Mouse (Mus musculus) cerebellum, adult 2 months (tissue): Measurements from ENCODE around the gene Peli1. TPM values are rescaled to one million over a fixed set of nuclear protein-coding genes. Genes with fewer than 3 reads are reported as not detected.

Source experiments
- DNase-seq, 2 experiments: peaks; one replicate each; pipeline ENCODE4 v3.0.0; 2021
- H3K27ac ChIP-seq: fragments of 200-500 bp; 2 replicates; pipeline ENCODE4 v1.5.1; 2012; ENCODE audit warnings: low read length, control low read depth, inconsistent platforms; ENCODE audit not compliant: insufficient read depth
- H3K27me3 ChIP-seq: fragments of 200-500 bp; 2 replicates; pipeline ENCODE4 v1.6.1; 2012; ENCODE audit warnings: inconsistent platforms, mild to moderate bottlenecking, low read length, moderate library complexity; ENCODE audit not compliant: control insufficient read depth, insufficient read depth
- H3K4me1 ChIP-seq: fragments of 200-500 bp; 2 replicates; pipeline ENCODE4 v1.6.1; 2011; ENCODE audit warnings: low read length; ENCODE audit not compliant: control insufficient read depth, insufficient read depth
- H3K4me3 ChIP-seq: fragments of 200-500 bp; replicated peaks from 2 replicates; pipeline ENCODE3; 2011; ENCODE audit warnings: mild to moderate bottlenecking, low read depth, low read length, control low read depth; ENCODE audit not compliant: insufficient read depth
- CTCF ChIP-seq: fragments of 200-500 bp; IDR thresholded peaks from 2 replicates; pipeline ENCODE4 v1.5.1; 2011; ENCODE audit warnings: low read depth, mild to moderate bottlenecking, control low read depth, low read length, moderate library complexity, borderline replicate concordance; ENCODE audit not compliant: insufficient read depth
- POLR2A ChIP-seq: fragments of 200-500 bp; IDR thresholded peaks from 2 replicates; pipeline ENCODE4 v1.6.1; 2011; ENCODE audit warnings: low read length, control low read depth, borderline replicate concordance; ENCODE audit not compliant: insufficient read depth
- WGBS: fragments of 180-500 bp; shearing (Covaris S2); methylation state at CpG from one replicate; pipeline ENCODE4 v1.1.7; 2018; 5-methylcytosine and 5-hydroxymethylcytosine counted together
- polyA plus RNA-seq: library from polyadenylated mRNA; depleted of rRNA; stranded (reverse); fragments of >200 nt; gene quantifications from 2 replicates; pipeline ENCODE4 v1.2.3, GENCODE M21; 2012

The Peli1 gene
- polyA plus RNA-seq, 1 experiment = 23.7 TPM

- no peak overlapping the region for H3K4me3 ChIP-seq
- 60% methylated on average over 2 of the region's 2 CpGs for WGBS
- no peak for DNase-seq
Measured at GRCm38 (mm10) chr11:21109279-21109678, 18.2 kb downstream of the Peli1 start.

GRCm38 (mm10) chr11:21114516-21114915 is 23.4 kb downstream of the Peli1 start:
- no peak overlapping the region for H3K27ac ChIP-seq
- DNase-seq = no peak
- TF ChIP-seq POLR2A (no peak), CTCF (no peak)
- WGBS = 90% methylated on average over 2 of the region's 2 CpGs
- no peaks in the 10 kb centered on the region for H3K27me3 ChIP-seq
- no peak overlapping the region for H3K4me3 ChIP-seq
- H3K4me1 ChIP-seq = no peaks in the 10 kb centered on the region

More at GRCm38 (mm10) chr11:21109279-21109678, 18.2 kb downstream of the Peli1 start:
- Histone ChIP-seq H3K4me1 (peaks cover 6% of the 10 kb centered on the region), H3K27ac (no peak overlapping the region), H3K27me3 (no peaks in the 10 kb centered on the region)
- no peak for TF ChIP-seq CTCF
- no peak for TF ChIP-seq POLR2A

- H3K27ac ChIP-seq = no peak overlapping the region
- H3K4me1 ChIP-seq = no peaks in the 10 kb centered on the region
- no peak for DNase-seq
- H3K27me3 ChIP-seq = no peaks in the 10 kb centered on the region
- no peak for TF ChIP-seq POLR2A
- no peak for TF ChIP-seq CTCF
- no peak overlapping the region for H3K4me3 ChIP-seq
Measured at GRCm38 (mm10) chr11:21115804-21116203, 24.7 kb downstream of the Peli1 start.

- DNase-seq = no peak
- Histone ChIP-seq H3K27ac (no peak overlapping the region), H3K4me3 (no peak overlapping the region), H3K27me3 (no peaks in the 10 kb centered on the region), H3K4me1 (no peaks in the 10 kb centered on the region)
- WGBS = 87% methylated on average over 3 of the region's 3 CpGs
- TF ChIP-seq CTCF (no peak), POLR2A (no peak)
Measured at GRCm38 (mm10) chr11:21116623-21117295, 25.7 kb downstream of the Peli1 start.

- H3K4me1 ChIP-seq = no peaks in the 10 kb centered on the region
- no peak overlapping the region for H3K27ac ChIP-seq
- DNase-seq = no peak
- no peak overlapping the region for H3K4me3 ChIP-seq
- 91% methylated on average over 2 of the region's 2 CpGs for WGBS
- no peaks in the 10 kb centered on the region for H3K27me3 ChIP-seq
- TF ChIP-seq CTCF (no peak), POLR2A (no peak)
Measured at GRCm38 (mm10) chr11:21121737-21122136, 30.6 kb downstream of the Peli1 start.

GRCm38 (mm10) chr11:21122399-21122798 is 31.3 kb downstream of the Peli1 start:
- TF ChIP-seq CTCF = no peak
- no peak for TF ChIP-seq POLR2A
- H3K4me1 ChIP-seq = no peaks in the 10 kb centered on the region
- no peak overlapping the region for H3K4me3 ChIP-seq
- no peak overlapping the region for H3K27ac ChIP-seq
- H3K27me3 ChIP-seq = no peaks in the 10 kb centered on the region
- DNase-seq = no peak
- WGBS = 81% methylated on average over 2 of the region's 2 CpGs

- no peaks in the 10 kb centered on the region for H3K4me1 ChIP-seq
- TF ChIP-seq POLR2A = no peak
- TF ChIP-seq CTCF = no peak
- H3K4me3 ChIP-seq = no peak overlapping the region
- no peak overlapping the region for H3K27ac ChIP-seq
- DNase-seq = no peak
- WGBS = 71% methylated on average over 2 of the region's 2 CpGs
- H3K27me3 ChIP-seq = no peaks in the 10 kb centered on the region
Measured at GRCm38 (mm10) chr11:21131692-21132091, 40.6 kb downstream of the Peli1 start.

- no peaks in the 10 kb centered on the region for H3K4me1 ChIP-seq
- no peak overlapping the region for H3K4me3 ChIP-seq
- 53% methylated on average over 2 of the region's 2 CpGs for WGBS
- no peak for TF ChIP-seq CTCF
- TF ChIP-seq POLR2A = no peak
- DNase-seq = peak in 1 of 2 experiments; percentile 8
- no peak overlapping the region for H3K27ac ChIP-seq
- no peaks in the 10 kb centered on the region for H3K27me3 ChIP-seq
Measured at GRCm38 (mm10) chr11:21134875-21135451, 43.9 kb downstream of the Peli1 start.
